Mouse (Mus musculus) macrophage (primary cell): ENCODE results near the gene B3galt4. TPM values are rescaled to one million over a fixed set of nuclear protein-coding genes. Genes with fewer than 3 reads are reported as not detected.

Source experiments
- H3K27ac ChIP-seq: fragments of 350-480 bp; formaldehyde crosslinking; 2 replicates; pipeline ENCODE4 v1.9.0; 2021
- H3K36me3 ChIP-seq: fragments of 350-480 bp; formaldehyde crosslinking; 2 replicates; pipeline ENCODE4 v1.9.0; 2021; ENCODE audit errors: inconsistent target
- H3K4me3 ChIP-seq: fragments of 350-480 bp; formaldehyde crosslinking; 2 replicates; pipeline ENCODE4 v1.9.0; 2021; ENCODE audit errors: inconsistent target
- H3K79me2 ChIP-seq: fragments of 350-480 bp; formaldehyde crosslinking; 2 replicates; pipeline ENCODE4 v1.9.0; 2021; ENCODE audit errors: inconsistent target
- WGBS: methylation state at CpG from one replicate; pipeline ENCODE4 v1.1.7; 2026; ENCODE audit warnings: inconsistent platforms; ENCODE audit not compliant: missing documents; 5-methylcytosine and 5-hydroxymethylcytosine counted together
- polyA plus RNA-seq: library from polyadenylated mRNA; stranded (reverse); fragments of 250-400 nt; gene quantifications from 3 replicates; pipeline ENCODE4 v1.2.4, GENCODE M21; 2018; ENCODE audit warnings: inconsistent platforms

B3galt4 gene
- polyA plus RNA-seq, 1 experiment from 2014 or later: 4.0 TPM

DNA sequence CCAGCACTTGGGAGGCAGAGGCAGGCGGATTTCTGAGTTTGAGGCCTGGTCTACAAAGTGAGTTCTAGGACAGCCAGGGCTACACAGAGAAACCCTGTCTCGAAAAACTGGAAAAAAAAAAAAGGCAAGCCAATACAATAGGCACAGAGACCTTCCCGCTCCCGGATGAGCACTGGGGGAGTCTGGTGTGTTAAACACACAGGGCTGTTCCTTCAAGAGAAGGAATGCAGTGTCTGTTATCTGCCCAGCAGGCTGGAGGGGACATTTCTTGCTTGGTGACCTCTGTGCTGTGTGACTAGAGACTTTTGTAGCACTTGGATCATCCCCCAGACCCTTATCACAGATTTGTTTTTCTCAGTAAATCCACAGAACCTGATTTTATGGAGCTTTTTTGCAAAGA lies 49.6 kb downstream of the B3galt4 start:
- H3K4me3 ChIP-seq: no peak overlapping the region
- peak overlapping the region; percentile 65 for H3K27ac ChIP-seq
- no peaks in the 10 kb centered on the region; the same call in 1 of the 2 replicates for H3K79me2 ChIP-seq
- 100% methylated on average over 4 of the region's 4 CpGs for WGBS
- H3K36me3 ChIP-seq: no peaks in the 10 kb centered on the region

DNA sequence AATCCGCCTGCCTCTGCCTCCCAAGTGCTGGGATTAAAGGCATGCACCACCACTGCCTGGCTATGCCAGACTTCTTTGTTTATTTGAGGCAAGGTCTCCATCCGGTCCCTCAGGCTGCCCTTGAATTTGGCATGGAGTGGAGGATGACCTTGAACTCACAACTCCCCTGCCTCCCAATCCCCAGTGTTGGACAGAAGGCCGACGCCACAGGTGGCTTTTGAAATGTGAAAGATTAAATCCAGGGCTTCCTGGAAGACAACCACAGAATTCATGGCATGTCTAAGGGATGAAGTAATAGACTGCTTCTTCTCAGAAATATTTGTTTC lies 50.3 kb downstream of the B3galt4 start:
- H3K27ac ChIP-seq: no peak overlapping the region
- H3K79me2 ChIP-seq: no peaks in the 10 kb centered on the region
- H3K4me3 ChIP-seq: no peak overlapping the region
- 95% methylated on average over 4 of the region's 4 CpGs for WGBS
- H3K36me3 ChIP-seq: no peaks in the 10 kb centered on the region

DNA sequence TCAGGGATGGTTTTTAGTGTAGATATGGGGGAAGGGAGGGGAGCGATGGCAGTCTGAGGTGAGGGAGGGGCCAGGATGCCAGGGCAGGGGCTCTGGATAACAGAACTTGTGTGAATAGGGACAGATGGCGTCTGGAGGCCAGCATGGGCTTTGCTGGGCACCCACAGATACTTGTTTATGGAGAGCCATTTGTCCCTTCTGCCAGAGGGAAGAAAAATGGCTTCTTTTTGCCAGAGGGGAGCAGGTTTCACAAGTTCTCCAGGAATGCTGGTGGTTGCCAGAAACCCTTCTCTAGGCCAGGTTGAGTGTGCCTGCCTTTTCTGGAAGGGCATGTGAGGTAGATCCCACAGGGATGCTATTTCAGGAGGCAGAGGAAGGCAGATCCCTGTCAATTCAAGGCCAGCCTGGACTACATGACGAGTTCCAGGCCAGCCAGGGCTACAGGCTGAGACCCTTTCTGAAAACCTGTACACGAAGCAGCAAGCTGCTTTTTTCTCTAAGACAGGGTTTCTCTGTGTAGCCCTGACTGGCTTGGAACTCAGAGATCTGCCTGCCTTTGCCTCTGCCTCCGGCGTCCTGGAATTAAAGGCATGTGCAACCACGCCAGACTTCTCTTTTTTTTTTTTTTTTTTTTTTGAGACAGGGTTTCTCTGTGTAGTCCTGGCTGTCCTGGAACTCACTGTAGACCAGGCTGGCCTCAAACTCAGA lies 50.9 kb downstream of the B3galt4 start:
- WGBS: 72% methylated on average over 7 of the region's 7 CpGs
- no peaks in the 10 kb centered on the region for H3K36me3 ChIP-seq
- no peak overlapping the region for H3K27ac ChIP-seq
- H3K79me2 ChIP-seq: no peaks in the 10 kb centered on the region
- H3K4me3 ChIP-seq: no peak overlapping the region

Other genes with a start within 250 kb of the B3galt4 start
- 31.4 to 62.1 TPM (median 56.3 TPM) in 3 replicates for gene March2, start 232.8 kb downstream of the B3galt4 start, polyA plus RNA-seq
- gene Rab11b, start 191.0 kb downstream of the B3galt4 start, polyA plus RNA-seq: 103 to 129 TPM (median 115 TPM) in 3 replicates
- gene Angptl4, start 169.7 kb downstream of the B3galt4 start, polyA plus RNA-seq: 5.8 to 23.0 TPM (median 12.1 TPM) in 3 replicates
- gene Kank3, start 141.0 kb downstream of the B3galt4 start, polyA plus RNA-seq: 5.5 to 10.9 TPM (median 9.8 TPM) in 3 replicates
- 746 to 2,425 TPM (median 1,878 TPM) in 3 replicates for gene Rps28, start 126.9 kb downstream of the B3galt4 start, polyA plus RNA-seq
- gene Ndufa7, start 126.9 kb downstream of the B3galt4 start, polyA plus RNA-seq: 105 to 236 TPM (median 213 TPM) in 3 replicates
- gene Cd320, start 108.4 kb downstream of the B3galt4 start, polyA plus RNA-seq: 2.0 to 5.0 TPM (median 4.1 TPM) in 3 replicates
- not detected in 3 replicates for gene Gm7029, start 77.7 kb downstream of the B3galt4 start, polyA plus RNA-seq
- 1.3 to 6.1 TPM (median 2.3 TPM) in 3 replicates for gene Kifc1, start 60.8 kb downstream of the B3galt4 start, polyA plus RNA-seq
- 1.8 TPM in 1 of 3 replicates, not detected in the others for gene Platr17, start 46.4 kb downstream of the B3galt4 start, polyA plus RNA-seq
- gene Daxx, start 42.1 kb downstream of the B3galt4 start, polyA plus RNA-seq: 32.1 to 95.9 TPM (median 50.6 TPM) in 3 replicates
- gene Tapbp, start 35.6 kb downstream of the B3galt4 start, polyA plus RNA-seq: 235 to 575 TPM (median 237 TPM) in 3 replicates
- gene Zbtb22, start 35.6 kb downstream of the B3galt4 start, polyA plus RNA-seq: 18.2 to 24.0 TPM (median 21.3 TPM) in 3 replicates
- 36.9 to 101 TPM (median 53.4 TPM) in 3 replicates for gene Rgl2, start 21.9 kb downstream of the B3galt4 start, polyA plus RNA-seq
- 39.8 to 92.0 TPM (median 50.8 TPM) in 3 replicates for gene Pfdn6, start 11.1 kb downstream of the B3galt4 start, polyA plus RNA-seq
- 10.9 to 27.3 TPM (median 11.8 TPM) in 3 replicates for gene Wdr46, start 10.8 kb downstream of the B3galt4 start, polyA plus RNA-seq
- 30.3 to 39.3 TPM (median 30.5 TPM) in 3 replicates for gene Vps52, start 4.3 kb upstream of the B3galt4 start, polyA plus RNA-seq
- 829 to 1,952 TPM (median 1,389 TPM) in 3 replicates for gene Rps18, start 4.5 kb upstream of the B3galt4 start, polyA plus RNA-seq
- gene H2-K1, start 48.9 kb upstream of the B3galt4 start, polyA plus RNA-seq: 2,418 to 4,239 TPM (median 2,994 TPM) in 3 replicates
- 12.0 to 17.2 TPM (median 17.1 TPM) in 3 replicates for gene Ring1, start 73.2 kb upstream of the B3galt4 start, polyA plus RNA-seq
- 28.2 to 38.3 TPM (median 35.6 TPM) in 3 replicates for gene H2-Ke6, start 76.6 kb upstream of the B3galt4 start, polyA plus RNA-seq
- 67.7 to 120 TPM (median 117 TPM) in 3 replicates for gene Slc39a7, start 80.2 kb upstream of the B3galt4 start, polyA plus RNA-seq
- 15.5 to 33.4 TPM (median 20.0 TPM) in 3 replicates for gene Rxrb, start 80.3 kb upstream of the B3galt4 start, polyA plus RNA-seq
- 0.79 to 1.6 TPM (median 1.2 TPM) in 3 replicates for gene Col11a2, start 87.9 kb upstream of the B3galt4 start, polyA plus RNA-seq
- 0.25 to 1.4 TPM (median 0.62 TPM) in 3 replicates for gene H2-Oa, start 140.9 kb upstream of the B3galt4 start, polyA plus RNA-seq
- 19.1 to 57.0 TPM (median 47.3 TPM) in 3 replicates for gene H2-DMa, start 168.1 kb upstream of the B3galt4 start, polyA plus RNA-seq
- gene Brd2, start 171.1 kb upstream of the B3galt4 start, polyA plus RNA-seq: 130 to 435 TPM (median 155 TPM) in 3 replicates
- 1.2 to 2.2 TPM (median 1.8 TPM) in 3 replicates for gene H2-DMb2, start 191.8 kb upstream of the B3galt4 start, polyA plus RNA-seq
- 26.4 to 54.6 TPM (median 34.2 TPM) in 3 replicates for gene H2-DMb1, start 201.6 kb upstream of the B3galt4 start, polyA plus RNA-seq
- 42.0 to 121 TPM (median 79.2 TPM) in 3 replicates for gene Tap1, start 236.1 kb upstream of the B3galt4 start, polyA plus RNA-seq
- 38.9 to 88.0 TPM (median 49.9 TPM) in 3 replicates for gene Psmb9, start 236.3 kb upstream of the B3galt4 start, polyA plus RNA-seq
- gene Psmb8, start 246.2 kb upstream of the B3galt4 start, polyA plus RNA-seq: 147 to 329 TPM (median 288 TPM) in 3 replicates